Mouse (Mus musculus) hindbrain, embryonic 16.5 days (tissue): Measurements from ENCODE around the gene Magee1. TPM values are rescaled to one million over a fixed set of nuclear protein-coding genes. Genes with fewer than 3 reads are reported as not detected.
"Not testable (repeated sequence)": the region's sequence is repeated elsewhere in the genome, so short reads cannot be mapped to it uniquely, and the experiment has no call there.

Experiments
- ATAC-seq: fragments of 200-750 bp; cut with Nextera tagmentation; 2 replicates; pipeline ENCODE4 v1.8.0; 2017; ENCODE audit warnings: moderate TSS enrichment, moderate library complexity
- H3K27ac ChIP-seq: fragments of 300-500 bp; sonication (generic); 2 replicates; pipeline ENCODE4 v1.5.1; 2014; ENCODE audit warnings: low read depth, mild to moderate bottlenecking, control low read depth, low read length, moderate library complexity
- H3K27me3 ChIP-seq: fragments of 300-500 bp; sonication (generic); replicated peaks from 2 replicates; pipeline ENCODE4 v1.6.1; 2014; ENCODE audit warnings: low read length; ENCODE audit not compliant: control insufficient read depth, insufficient read depth
- H3K36me3 ChIP-seq: fragments of 300-500 bp; sonication (generic); 2 replicates; pipeline ENCODE4 v1.6.1; 2014; ENCODE audit warnings: mild to moderate bottlenecking, low read length, moderate library complexity, mixed read lengths; ENCODE audit not compliant: control insufficient read depth, insufficient read depth
- H3K4me1 ChIP-seq: fragments of 300-500 bp; sonication (generic); 2 replicates; pipeline ENCODE4 v1.6.1; 2014; ENCODE audit warnings: low read depth, low read length; ENCODE audit not compliant: control insufficient read depth, insufficient read depth
- H3K4me2 ChIP-seq: fragments of 300-500 bp; sonication (generic); 2 replicates; pipeline ENCODE4 v1.6.1; 2014; ENCODE audit warnings: mild to moderate bottlenecking, low read length, control low read depth, moderate library complexity
- H3K4me3 ChIP-seq: fragments of 300-500 bp; sonication (generic); 2 replicates; pipeline ENCODE4 v1.5.1; 2014; ENCODE audit warnings: mild to moderate bottlenecking, low read length, control low read depth, moderate library complexity
- H3K9ac ChIP-seq: fragments of 300-500 bp; sonication (generic); 2 replicates; pipeline ENCODE4 v1.6.1; 2014; ENCODE audit warnings: low read depth, mild to moderate bottlenecking, control low read depth, low read length, moderate library complexity
- H3K9me3 ChIP-seq: fragments of 300-500 bp; sonication (generic); 2 replicates; pipeline ENCODE4 v1.6.1; 2014; ENCODE audit warnings: mild to moderate bottlenecking, low read length, moderate library complexity; ENCODE audit not compliant: control insufficient read depth
- WGBS: fragments of 180-500 bp; shearing (Covaris S2); extraction: QIAGEN DNeasy Blood & Tissue Kit; methylation state at CpG from one replicate; pipeline ENCODE4 v1.1.7; 2014; 5-methylcytosine and 5-hydroxymethylcytosine counted together
- polyA plus RNA-seq: library from polyadenylated mRNA; unstranded; fragments of >200 nt; fragmentation: Nextera tagmentation; extraction: Ambion mirVana; gene quantifications from 2 replicates; pipeline ENCODE4 v1.2.1, GENCODE M21; 2015

The Magee1 gene
- polyA plus RNA-seq, 1 experiment from 2014 or later: 266 TPM

DNA sequence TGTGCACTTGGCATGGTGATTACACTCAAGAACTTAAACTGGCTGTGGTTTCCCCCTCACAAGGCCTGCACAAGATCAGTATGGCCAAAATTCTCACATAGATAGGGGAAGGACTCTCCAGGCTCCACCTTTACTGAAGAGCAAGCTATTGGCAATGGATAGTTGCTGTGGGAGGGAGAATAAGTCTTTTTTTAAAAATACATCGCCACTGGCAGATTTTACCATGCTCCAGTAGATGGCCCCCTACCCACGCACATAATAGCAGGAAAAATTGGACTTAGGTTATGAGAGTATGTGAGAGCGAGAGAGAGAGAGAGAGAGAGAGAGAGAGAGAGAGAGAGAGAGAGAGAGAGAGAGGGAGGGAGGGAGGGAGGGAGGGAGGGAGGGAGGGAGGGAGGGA is 4.7 kb downstream of the Magee1 start:
- Histone ChIP-seq H3K9me3 (no peaks in the 10 kb centered on the region), H3K4me2 (no peak overlapping the region), H3K27me3 (peaks cover 11% of the 10 kb centered on the region), H3K4me1 (peaks cover 4% of the 10 kb centered on the region), H3K4me3 (no peak overlapping the region), H3K36me3 (peaks cover 3% of the 10 kb centered on the region; the same call in 1 of the 2 replicates), H3K27ac (no peak overlapping the region), H3K9ac (no peak overlapping the region)
- no peak for ATAC-seq
- WGBS: 19% methylated on average over 3 of the region's 3 CpGs

DNA sequence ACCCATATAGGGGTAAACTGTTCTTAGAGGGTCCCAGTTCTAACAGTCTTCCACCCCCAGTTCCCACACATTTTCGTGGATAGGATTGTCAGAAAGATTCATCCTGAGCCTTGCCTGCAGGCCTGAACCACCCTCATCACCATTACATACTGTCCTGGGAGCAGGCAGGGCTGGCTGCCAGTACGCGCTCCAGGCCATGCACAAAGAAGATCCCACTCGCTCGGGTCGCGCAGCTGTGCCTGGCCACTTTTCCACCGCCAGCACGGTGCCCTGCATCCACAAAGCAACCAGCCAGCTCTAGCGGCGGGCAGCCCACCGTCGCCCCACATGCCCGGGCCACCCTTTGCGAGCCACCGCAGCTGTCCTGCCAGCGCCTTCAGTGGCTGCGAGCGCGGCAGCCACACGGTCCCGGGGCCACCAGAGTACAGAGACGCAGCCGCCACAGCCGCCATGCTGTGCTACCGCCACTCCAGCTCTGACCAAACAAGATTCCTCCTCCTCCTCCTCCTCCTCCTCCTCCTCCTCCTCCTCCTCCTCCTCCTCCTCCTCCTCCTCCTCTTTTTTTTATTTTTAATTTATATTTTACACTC is 31.8 kb downstream of the Magee1 start:
- Histone ChIP-seq H3K36me3 (no peaks in the 10 kb centered on the region), H3K9me3 (no peaks in the 10 kb centered on the region), H3K4me3 (peak overlapping the region; percentile 26), H3K9ac (peak overlapping the region; percentile 43; the same call in 1 of the 2 replicates), H3K27ac (no peak overlapping the region), H3K4me2 (peak overlapping the region; percentile 42), H3K27me3 (no peaks in the 10 kb centered on the region; the same call in 1 of the 2 replicates), H3K4me1 (no peaks in the 10 kb centered on the region)
- ATAC-seq: peak; percentile 54; the same call in 1 of the 2 replicates
- WGBS: 49% methylated on average over 20 of the region's 26 CpGs

DNA sequence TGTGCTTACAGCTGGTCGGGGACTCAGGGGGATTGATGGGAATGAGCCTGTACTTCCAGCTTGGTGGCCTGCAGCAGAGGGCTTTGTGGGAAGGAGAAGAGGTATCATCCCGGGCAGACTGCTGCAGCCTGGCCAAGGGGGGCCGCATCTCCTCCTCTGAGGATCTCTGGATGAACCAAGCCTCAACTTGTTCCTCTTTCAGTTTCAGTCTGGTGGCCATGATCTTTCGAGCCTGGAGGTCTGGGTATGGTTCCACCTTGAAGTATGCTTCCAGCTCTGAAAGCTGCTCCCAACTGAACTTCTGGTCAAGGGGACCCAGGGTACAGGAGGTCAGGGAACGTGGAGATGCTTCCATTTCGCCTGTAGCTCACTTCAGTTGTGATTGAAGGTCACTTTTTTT is 44.8 kb downstream of the Magee1 start:
- H3K27ac ChIP-seq, ATAC-seq, H3K9me3 ChIP-seq, H3K9ac ChIP-seq, H3K27me3 ChIP-seq, H3K4me3 ChIP-seq, H3K4me1 ChIP-seq, H3K4me2 ChIP-seq, H3K36me3 ChIP-seq: not testable (repeated sequence)
- WGBS: 75% methylated on average over 4 of the region's 6 CpGs

DNA sequence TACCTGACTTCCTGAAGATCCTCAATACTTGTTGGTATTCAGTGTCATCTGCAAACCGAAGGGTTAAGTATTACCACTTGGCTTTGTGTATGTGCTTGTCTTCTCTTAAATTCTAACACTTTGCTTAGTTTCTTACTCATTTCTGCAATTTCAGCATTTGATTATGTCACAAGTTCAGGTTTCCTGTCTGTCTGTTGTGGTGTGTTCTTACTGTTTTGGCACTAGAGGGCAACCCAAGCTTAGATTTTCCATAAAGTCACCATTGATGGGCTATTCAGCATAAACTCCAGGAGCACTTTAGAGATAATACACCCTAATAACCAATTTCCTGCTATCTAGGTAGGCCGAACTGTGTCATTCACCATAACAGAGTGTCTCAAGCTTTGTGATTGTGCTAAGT is 47.0 kb downstream of the Magee1 start:
- no peaks in the 10 kb centered on the region for H3K36me3 ChIP-seq
- no peak overlapping the region for H3K4me2 ChIP-seq
- H3K4me1 ChIP-seq: no peaks in the 10 kb centered on the region
- no peak overlapping the region for H3K4me3 ChIP-seq
- H3K9ac ChIP-seq: no peak overlapping the region
- no peaks in the 10 kb centered on the region; the same call in 1 of the 2 replicates for H3K27me3 ChIP-seq
- H3K9me3 ChIP-seq: no peaks in the 10 kb centered on the region
- ATAC-seq: no peak
- no peak overlapping the region for H3K27ac ChIP-seq
- 89% methylated on average over 2 of the region's 2 CpGs for WGBS

Other genes with a start within 250 kb of the Magee1 start
- 30.0 and 30.4 TPM in 2 replicates for gene Pbdc1, start 40.6 kb upstream of the Magee1 start, polyA plus RNA-seq